Mouse (Mus musculus) embryonic facial prominence, embryonic 14.5 days (tissue): ENCODE results near the gene Zfp459. TPM values are rescaled to one million over a fixed set of nuclear protein-coding genes. Genes with fewer than 3 reads are reported as not detected.
"Not testable (repeated sequence)": the region's sequence is repeated elsewhere in the genome, so short reads cannot be mapped to it uniquely, and the experiment has no call there.

Experiments used
- ATAC-seq: fragments of 200-750 bp; cut with Nextera tagmentation; 2 replicates; pipeline ENCODE4 v1.8.0; 2017; ENCODE audit warnings: low read depth, moderate number of reproducible peaks, moderate TSS enrichment
- DNase-seq: peaks from one replicate; pipeline ENCODE4 v3.0.0-alpha.2; 2015; ENCODE audit warnings: low spot score
- H3K27ac ChIP-seq: fragments of 300-500 bp; sonication (generic); replicated peaks from 2 replicates; pipeline ENCODE4 v1.5.1; 2014; ENCODE audit warnings: low read depth, mild to moderate bottlenecking, low read length, moderate library complexity
- H3K27me3 ChIP-seq: fragments of 300-500 bp; sonication (generic); replicated peaks from 2 replicates; pipeline ENCODE4 v1.6.1; 2014; ENCODE audit warnings: low read length; ENCODE audit not compliant: control insufficient read depth, insufficient read depth
- H3K36me3 ChIP-seq: fragments of 300-500 bp; sonication (generic); 2 replicates; pipeline ENCODE4 v1.6.1; 2014; ENCODE audit warnings: low read length, mixed read lengths; ENCODE audit not compliant: control insufficient read depth, insufficient read depth
- H3K4me1 ChIP-seq: fragments of 300-500 bp; sonication (generic); 2 replicates; pipeline ENCODE4 v1.6.1; 2014; ENCODE audit warnings: antibody characterized with exemption, low read length; ENCODE audit not compliant: control insufficient read depth, insufficient read depth
- H3K4me2 ChIP-seq: fragments of 300-500 bp; sonication (generic); 2 replicates; pipeline ENCODE4 v1.6.1; 2014; ENCODE audit warnings: low read depth, mild to moderate bottlenecking, low read length, moderate library complexity, mixed read lengths
- H3K4me3 ChIP-seq: fragments of 300-500 bp; sonication (generic); 2 replicates; pipeline ENCODE4 v1.5.1; 2014; ENCODE audit warnings: low read depth, mild to moderate bottlenecking, low read length
- H3K9ac ChIP-seq: fragments of 300-500 bp; sonication (generic); 2 replicates; pipeline ENCODE4 v1.6.1; 2014; ENCODE audit warnings: low read depth, mild to moderate bottlenecking, low read length, moderate library complexity, mixed read lengths
- H3K9me3 ChIP-seq: fragments of 300-500 bp; sonication (generic); 2 replicates; pipeline ENCODE4 v1.6.1; 2016; ENCODE audit warnings: low read length; ENCODE audit not compliant: control insufficient read depth
- WGBS: fragments of 180-500 bp; shearing (Covaris S2); extraction: QIAGEN DNeasy Blood & Tissue Kit; methylation state at CpG from one replicate; pipeline ENCODE4 v1.1.7; 2014; 5-methylcytosine and 5-hydroxymethylcytosine counted together
- polyA plus RNA-seq: library from polyadenylated mRNA; unstranded; fragments of >200 nt; fragmentation: Nextera tagmentation; extraction: Ambion mirVana; gene quantifications from 2 replicates; pipeline ENCODE4 v1.2.1, GENCODE M21; 2014

Zfp459 gene
- polyA plus RNA-seq = 0.56 and 1.0 TPM in 2 replicates

GRCm38 (mm10) chr13:67421207-67421857 is at the start of gene Zfp459:
TSS of gene Zfp459 (minus strand) at chr13:67421418.
- H3K9me3 ChIP-seq = no peaks in the 10 kb centered on the region
- H3K27ac ChIP-seq = no peak within 1 kb of the TSS
- DNase-seq (peak; percentile 71), ATAC-seq (peak; percentile 91)
- no peaks in the 10 kb centered on the region for H3K4me1 ChIP-seq
- H3K4me3 ChIP-seq = peak within 1 kb of the TSS; percentile 57
- peak within 1 kb of the TSS; percentile 65 for H3K9ac ChIP-seq
- no peaks in the 10 kb centered on the region for H3K27me3 ChIP-seq
- 3% methylated on average over 22 of the region's 22 CpGs for WGBS
- no peaks in the 10 kb centered on the region for H3K36me3 ChIP-seq
- H3K4me2 ChIP-seq = peak within 1 kb of the TSS; percentile 69

- WGBS = 91% methylated on average over 3 of the region's 3 CpGs
- H3K9ac ChIP-seq = no peak overlapping the region
- H3K4me3 ChIP-seq = no peak overlapping the region
- H3K27ac ChIP-seq = no peak overlapping the region
- DNase-seq = no peak
- H3K27me3 ChIP-seq = no peaks in the 10 kb centered on the region
- H3K36me3 ChIP-seq = peaks cover 38% of the 10 kb centered on the region
- H3K4me1 ChIP-seq = no peaks in the 10 kb centered on the region
- peaks cover 21% of the 10 kb centered on the region; the same call in 1 of the 2 replicates for H3K9me3 ChIP-seq
- ATAC-seq = no peak
- H3K4me2 ChIP-seq = no peak overlapping the region
Observed at GRCm38 (mm10) chr13:67469274-67469673, 48.1 kb upstream of the Zfp459 start.

GRCm38 (mm10) chr13:67463506-67464185 is 42.4 kb upstream of the Zfp459 start:
- H3K36me3 ChIP-seq, H3K9ac ChIP-seq, H3K27me3 ChIP-seq, H3K9me3 ChIP-seq, H3K4me2 ChIP-seq, ATAC-seq, H3K27ac ChIP-seq, DNase-seq, H3K4me1 ChIP-seq, H3K4me3 ChIP-seq: not testable (repeated sequence)
- WGBS = 89% methylated on average over 2 of the region's 5 CpGs

- H3K9me3 ChIP-seq = no peaks in the 10 kb centered on the region
- peak overlapping the region; percentile 56 for H3K4me3 ChIP-seq
- no peaks in the 10 kb centered on the region for H3K4me1 ChIP-seq
- peak overlapping the region; percentile 64 for H3K4me2 ChIP-seq
- 7% methylated on average over 3 of the region's 3 CpGs for WGBS
- peak; percentile 41; the same call in 1 of the 2 replicates for ATAC-seq
- H3K9ac ChIP-seq = peak overlapping the region; percentile 69
- peaks cover 17% of the 10 kb centered on the region for H3K36me3 ChIP-seq
- no peak for DNase-seq
- H3K27me3 ChIP-seq = no peaks in the 10 kb centered on the region
- peak overlapping the region; percentile 55 for H3K27ac ChIP-seq
Observed at GRCm38 (mm10) chr13:67452021-67452309, 30.7 kb upstream of the Zfp459 start.

GRCm38 (mm10) chr13:67451172-67452020 is 30.2 kb upstream of the Zfp459 start, which contains the start of gene Zfp874a:
TSS of gene Zfp874a (minus strand) at chr13:67451624.
- DNase-seq = peak; percentile 95
- Histone ChIP-seq H3K4me1 (no peaks in the 10 kb centered on the region), H3K36me3 (peaks cover 23% of the 10 kb centered on the region), H3K9me3 (no peaks in the 10 kb centered on the region), H3K27me3 (no peaks in the 10 kb centered on the region), H3K27ac (peak within 1 kb of the TSS; percentile 55), H3K4me3 (peak within 1 kb of the TSS; percentile 56), H3K9ac (peak within 1 kb of the TSS; percentile 69), H3K4me2 (peak within 1 kb of the TSS; percentile 64)
- ATAC-seq = peak; percentile 97
- WGBS = under 1% methylated on average over 20 of the region's 20 CpGs

- not testable (repeated sequence) for H3K27ac ChIP-seq, H3K9ac ChIP-seq, H3K4me3 ChIP-seq, H3K4me2 ChIP-seq, H3K4me1 ChIP-seq, DNase-seq, H3K9me3 ChIP-seq, H3K27me3 ChIP-seq, ATAC-seq
- H3K36me3 ChIP-seq = peaks cover 26% of the 10 kb centered on the region
- 100% methylated on average over 1 of the region's 3 CpGs for WGBS
Observed at GRCm38 (mm10) chr13:67437095-67437494, 15.9 kb upstream of the Zfp459 start.

GRCm38 (mm10) chr13:67428116-67428515 is 6.9 kb upstream of the Zfp459 start:
- no peak for DNase-seq

GRCm38 (mm10) chr13:67425699-67426098 is 4.5 kb upstream of the Zfp459 start:
- not testable (repeated sequence) for H3K4me2 ChIP-seq, H3K4me1 ChIP-seq, H3K4me3 ChIP-seq, ATAC-seq, H3K9me3 ChIP-seq, DNase-seq, H3K27me3 ChIP-seq, H3K27ac ChIP-seq, H3K9ac ChIP-seq, H3K36me3 ChIP-seq

More at GRCm38 (mm10) chr13:67428116-67428515, 6.9 kb upstream of the Zfp459 start:
- Histone ChIP-seq H3K9ac (no peak overlapping the region), H3K27ac (no peak overlapping the region), H3K9me3 (0 out of 2 replicates have a peak, but pooled peaks cover 5% of the 10 kb centered on the region), H3K36me3 (no peaks in the 10 kb centered on the region), H3K4me1 (no peaks in the 10 kb centered on the region), H3K4me2 (no peak overlapping the region), H3K27me3 (no peaks in the 10 kb centered on the region), H3K4me3 (no peak overlapping the region)
- no peak for ATAC-seq
- 66% methylated on average over 3 of the region's 3 CpGs for WGBS
